Mouse (Mus musculus) heart, embryonic 10.5 days (tissue): ENCODE data around the gene Rnf149. TPM values are rescaled to one million over a fixed set of nuclear protein-coding genes. Genes with fewer than 3 reads are reported as not detected.
"Not testable (repeated sequence)": the region's sequence is repeated elsewhere in the genome, so short reads cannot be mapped to it uniquely, and the experiment has no call there.

Source experiments
- DNase-seq: peaks from one replicate; pipeline ENCODE4 v3.0.0-alpha.2; 2017; ENCODE audit warnings: low spot score
- H3K27ac ChIP-seq: fragments of 300-500 bp; sonication (generic); 2 replicates; pipeline ENCODE4 v1.5.1; 2016; ENCODE audit warnings: mild to moderate bottlenecking
- H3K27me3 ChIP-seq: fragments of 300-500 bp; sonication (generic); 2 replicates; pipeline ENCODE4 v1.6.1; 2016; ENCODE audit warnings: mild to moderate bottlenecking; ENCODE audit not compliant: poor library complexity, insufficient read depth, severe bottlenecking
- H3K36me3 ChIP-seq: fragments of 300-500 bp; sonication (generic); 2 replicates; pipeline ENCODE4 v1.6.1; 2016; ENCODE audit warnings: mild to moderate bottlenecking, moderate library complexity
- H3K4me1 ChIP-seq: fragments of 300-500 bp; sonication (generic); 2 replicates; pipeline ENCODE4 v1.6.1; 2016; ENCODE audit warnings: mild to moderate bottlenecking
- H3K4me3 ChIP-seq: fragments of 300-500 bp; sonication (generic); 2 replicates; pipeline ENCODE4 v1.5.1; 2016; ENCODE audit warnings: mild to moderate bottlenecking, moderate library complexity
- H3K9me3 ChIP-seq: fragments of 300-500 bp; sonication (generic); 2 replicates; pipeline ENCODE4 v1.6.1; 2016; ENCODE audit warnings: mild to moderate bottlenecking, moderate library complexity
- WGBS: fragments of 180-500 bp; shearing (Covaris S2); methylation state at CpG from one replicate; pipeline ENCODE4 v1.1.7; 2016; 5-methylcytosine and 5-hydroxymethylcytosine counted together
- polyA plus RNA-seq: library from polyadenylated mRNA; unstranded; fragments of >200 nt; fragmentation: Nextera tagmentation; extraction: Ambion mirVana; gene quantifications from 2 replicates; pipeline ENCODE4 v1.2.1, GENCODE M21; 2016

Gene Rnf149
- polyA plus RNA-seq, 1 experiment from 2014 or later: 26.0 TPM

DNA sequence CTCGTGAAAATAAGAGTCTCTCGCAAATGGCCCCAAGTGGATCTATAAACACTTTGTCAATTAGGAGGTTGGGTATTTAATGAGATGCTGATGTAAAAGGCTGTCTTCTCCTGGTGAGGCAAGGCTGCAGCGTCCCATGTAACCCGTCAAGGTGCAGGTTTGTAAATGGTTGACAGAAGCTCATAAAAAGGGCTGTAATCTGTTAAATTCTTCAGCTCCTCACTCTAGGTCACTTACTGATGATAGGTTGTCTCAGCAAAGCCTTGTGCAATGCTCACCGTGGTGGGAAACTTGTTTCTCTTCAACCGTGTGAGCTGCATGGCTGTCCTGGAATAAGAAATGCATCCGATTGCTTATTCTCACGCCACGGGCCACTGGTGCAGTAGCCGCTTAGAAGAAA, 16.6 kb upstream of the Rnf149 start:
- H3K4me1 ChIP-seq: no peaks in the 10 kb centered on the region
- no peak overlapping the region for H3K4me3 ChIP-seq
- H3K27me3 ChIP-seq: no peaks in the 10 kb centered on the region
- H3K9me3 ChIP-seq: no peaks in the 10 kb centered on the region
- no peaks in the 10 kb centered on the region for H3K36me3 ChIP-seq
- H3K27ac ChIP-seq: no peak overlapping the region
- 82% methylated on average over 10 of the region's 10 CpGs for WGBS
- DNase-seq: no peak

- H3K4me3 ChIP-seq: no peak overlapping the region
- 79% methylated on average over 4 of the region's 4 CpGs for WGBS
- no peak for DNase-seq
- no peaks in the 10 kb centered on the region for H3K4me1 ChIP-seq
- no peaks in the 10 kb centered on the region for H3K27me3 ChIP-seq
- no peak overlapping the region for H3K27ac ChIP-seq
- H3K36me3 ChIP-seq: no peaks in the 10 kb centered on the region
- no peaks in the 10 kb centered on the region for H3K9me3 ChIP-seq
Observed at GRCm38 (mm10) chr1:39592090-39592489, 14.9 kb upstream of the Rnf149 start.

- H3K9me3 ChIP-seq, DNase-seq, H3K4me1 ChIP-seq, H3K27me3 ChIP-seq, H3K4me3 ChIP-seq, H3K27ac ChIP-seq, H3K36me3 ChIP-seq: not testable (repeated sequence)
- 63% methylated on average over 1 of the region's 1 CpGs for WGBS
Observed at GRCm38 (mm10) chr1:39591557-39591956, 14.4 kb upstream of the Rnf149 start.

- Histone ChIP-seq H3K27ac (no peak overlapping the region), H3K36me3 (no peaks in the 10 kb centered on the region), H3K4me3 (no peak overlapping the region), H3K4me1 (no peaks in the 10 kb centered on the region), H3K27me3 (no peaks in the 10 kb centered on the region), H3K9me3 (no peaks in the 10 kb centered on the region)
- DNase-seq: no peak
- WGBS: 82% methylated on average over 5 of the region's 5 CpGs
Observed at GRCm38 (mm10) chr1:39590193-39590592, 13.0 kb upstream of the Rnf149 start.

DNA sequence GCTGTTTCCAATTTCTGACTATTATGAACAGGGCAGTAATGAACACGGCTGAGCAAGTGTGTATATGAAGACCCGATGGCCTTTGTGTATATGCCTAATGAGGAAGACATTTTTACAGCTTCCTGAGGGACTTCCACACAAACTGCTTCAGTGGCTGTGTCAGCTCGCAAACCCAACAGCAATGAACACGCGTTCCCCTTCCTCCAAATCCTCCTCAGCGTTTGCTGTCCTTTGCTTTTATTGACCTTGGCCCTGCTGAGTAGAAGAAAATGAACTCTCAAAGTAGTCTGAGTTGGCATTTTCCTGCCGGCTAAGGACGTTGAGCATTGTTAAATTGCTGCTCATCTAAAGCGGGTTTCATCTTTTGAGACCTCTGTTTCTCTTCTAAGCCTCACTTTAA, 8.2 kb upstream of the Rnf149 start:
- WGBS: 86% methylated on average over 9 of the region's 9 CpGs
- no peaks in the 10 kb centered on the region for H3K9me3 ChIP-seq
- no peaks in the 10 kb centered on the region for H3K27me3 ChIP-seq
- no peaks in the 10 kb centered on the region for H3K4me1 ChIP-seq
- no peaks in the 10 kb centered on the region for H3K36me3 ChIP-seq
- H3K27ac ChIP-seq: no peak overlapping the region
- peak; percentile 51 for DNase-seq
- H3K4me3 ChIP-seq: no peak overlapping the region

- H3K4me3 ChIP-seq: no peak overlapping the region
- no peaks in the 10 kb centered on the region for H3K4me1 ChIP-seq
- H3K27ac ChIP-seq: no peak overlapping the region
- H3K36me3 ChIP-seq: no peaks in the 10 kb centered on the region
- H3K9me3 ChIP-seq: no peaks in the 10 kb centered on the region
- no peak for DNase-seq
- H3K27me3 ChIP-seq: no peaks in the 10 kb centered on the region
- 80% methylated on average over 9 of the region's 9 CpGs for WGBS
Observed at GRCm38 (mm10) chr1:39583173-39583572, 6.0 kb upstream of the Rnf149 start.

- no peak overlapping the region for H3K4me3 ChIP-seq
- no peak overlapping the region for H3K27ac ChIP-seq
- WGBS: 58% methylated on average over 2 of the region's 3 CpGs
- no peaks in the 10 kb centered on the region for H3K27me3 ChIP-seq
- no peaks in the 10 kb centered on the region for H3K9me3 ChIP-seq
- no peaks in the 10 kb centered on the region for H3K36me3 ChIP-seq
- no peak for DNase-seq
- peaks cover 10% of the 10 kb centered on the region; the same call in 1 of the 2 replicates for H3K4me1 ChIP-seq
Observed at GRCm38 (mm10) chr1:39581215-39581614, 4.0 kb upstream of the Rnf149 start.

DNA sequence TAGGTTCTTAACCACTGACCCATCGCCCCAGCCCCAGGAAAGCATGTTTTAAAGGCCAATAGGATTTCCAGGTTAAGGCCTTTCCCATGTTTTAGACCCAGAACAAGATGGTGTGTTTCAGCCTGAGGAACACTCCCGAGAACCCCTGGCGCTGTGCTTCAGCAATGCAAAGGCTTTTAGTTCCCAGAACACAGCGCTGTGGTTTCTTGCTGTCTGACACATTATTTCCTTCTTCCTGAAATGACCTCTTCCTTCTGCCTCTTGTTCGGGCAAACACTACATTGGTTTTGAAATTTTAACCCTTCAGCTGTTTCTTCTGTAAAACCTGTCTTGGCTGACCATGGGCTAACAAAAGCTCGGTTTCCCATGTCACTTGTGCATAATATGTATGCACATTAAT, 1.9 kb upstream of the Rnf149 start:
- H3K27ac ChIP-seq: no peak overlapping the region
- H3K9me3 ChIP-seq: no peaks in the 10 kb centered on the region
- H3K4me3 ChIP-seq: no peak overlapping the region
- 71% methylated on average over 6 of the region's 6 CpGs for WGBS
- no peaks in the 10 kb centered on the region for H3K27me3 ChIP-seq
- H3K36me3 ChIP-seq: no peaks in the 10 kb centered on the region
- DNase-seq: no peak
- peaks cover 28% of the 10 kb centered on the region for H3K4me1 ChIP-seq

GRCm38 (mm10) chr1:39578446-39578845, 1.2 kb upstream of the Rnf149 start:
- Histone ChIP-seq H3K4me3 (no peak overlapping the region), H3K4me1 (peaks cover 32% of the 10 kb centered on the region), H3K9me3 (no peaks in the 10 kb centered on the region), H3K27ac (no peak overlapping the region), H3K27me3 (no peaks in the 10 kb centered on the region), H3K36me3 (no peaks in the 10 kb centered on the region)
- whole genome bisulfite sequencing: 82% methylated on average over 5 of the region's 5 CpGs
- no peak for DNase-seq

DNA sequence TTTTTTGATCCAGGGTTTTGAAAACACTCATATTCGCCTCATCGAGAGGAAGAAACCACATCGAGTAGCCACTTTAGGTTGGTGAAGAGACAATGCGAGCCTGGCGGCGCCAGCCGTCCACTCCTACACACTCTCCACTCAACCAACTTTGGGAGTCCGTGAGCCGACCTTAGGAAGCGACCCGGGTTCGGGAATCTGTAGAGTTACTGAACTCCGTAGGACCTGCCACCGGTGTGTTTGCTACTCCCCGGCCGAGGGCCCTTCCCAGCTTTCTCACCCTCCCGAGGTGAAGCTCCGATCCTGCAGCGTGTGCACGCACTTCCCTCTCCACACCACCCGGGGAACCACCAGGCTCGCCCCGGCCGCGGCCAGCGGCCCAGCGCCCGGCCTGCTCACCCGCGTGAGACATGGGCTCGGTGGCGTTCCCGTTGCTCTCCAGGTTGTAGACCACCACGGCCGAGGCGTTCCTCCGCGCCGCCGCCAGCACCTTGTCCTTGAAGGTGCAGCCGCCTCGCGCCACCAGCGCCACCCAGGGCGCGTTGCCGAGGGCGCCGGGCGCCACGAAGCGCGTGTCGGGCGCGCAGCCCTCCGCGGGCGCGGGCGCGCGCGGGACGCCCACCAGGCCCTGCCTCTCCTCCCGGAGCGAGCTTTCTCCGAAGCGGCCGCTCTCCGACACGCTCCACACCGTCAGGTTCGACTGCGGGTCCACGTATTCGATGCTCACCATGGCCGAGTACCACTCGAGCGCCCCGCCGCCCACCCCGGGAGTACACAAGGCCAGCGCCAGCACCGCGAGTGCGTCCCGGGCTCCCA, 568 bp downstream of the Rnf149 start:
- H3K9me3 ChIP-seq: no peaks in the 10 kb centered on the region
- no peaks in the 10 kb centered on the region; the same call in 1 of the 2 replicates for H3K36me3 ChIP-seq
- H3K27ac ChIP-seq: peak overlapping the region; percentile 99
- peak overlapping the region; percentile 98 for H3K4me3 ChIP-seq
- peaks cover 42% of the 10 kb centered on the region for H3K4me1 ChIP-seq
- WGBS: under 1% methylated on average over 88 of the region's 88 CpGs
- DNase-seq: peak; percentile 90
- no peaks in the 10 kb centered on the region for H3K27me3 ChIP-seq

GRCm38 (mm10) chr1:39575778-39576375, 1.3 kb downstream of the Rnf149 start:
- Histone ChIP-seq H3K36me3 (no peaks in the 10 kb centered on the region; the same call in 1 of the 2 replicates), H3K9me3 (no peaks in the 10 kb centered on the region), H3K27ac (peak overlapping the region; percentile 99), H3K27me3 (no peaks in the 10 kb centered on the region), H3K4me3 (peak overlapping the region; percentile 98), H3K4me1 (peaks cover 45% of the 10 kb centered on the region)
- DNase-seq: no peak
- 11% methylated on average over 8 of the region's 8 CpGs for WGBS

DNA sequence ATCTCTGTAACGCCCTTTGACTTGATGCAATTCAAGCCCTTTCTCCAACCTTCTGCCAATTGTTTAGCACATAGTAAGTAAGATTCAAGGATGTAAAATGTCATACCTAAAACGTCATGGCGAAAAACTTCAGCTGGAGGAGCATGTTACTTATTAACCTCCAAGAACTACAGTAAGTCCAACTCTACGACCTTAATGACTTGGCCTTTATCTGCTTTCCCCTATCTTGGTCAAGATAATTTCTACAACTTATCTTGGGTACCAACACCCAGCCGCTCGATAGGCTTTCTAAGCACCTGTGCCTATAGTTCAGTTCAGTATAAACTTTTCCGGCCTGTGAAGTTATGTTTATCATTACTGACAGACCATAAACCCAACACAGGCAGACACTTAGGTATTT, 3.3 kb downstream of the Rnf149 start:
- peaks cover 8% of the 10 kb centered on the region for H3K36me3 ChIP-seq
- peaks cover 45% of the 10 kb centered on the region for H3K4me1 ChIP-seq
- H3K27me3 ChIP-seq: no peaks in the 10 kb centered on the region
- DNase-seq: no peak
- 65% methylated on average over 7 of the region's 7 CpGs for WGBS
- no peaks in the 10 kb centered on the region for H3K9me3 ChIP-seq
- H3K4me3 ChIP-seq: no peak overlapping the region
- no peak overlapping the region for H3K27ac ChIP-seq

GRCm38 (mm10) chr1:39571653-39572052, 5.6 kb downstream of the Rnf149 start:
- Histone ChIP-seq H3K27me3 (no peaks in the 10 kb centered on the region), H3K4me3 (0 out of 2 replicates have a peak overlapping the region, but pooled peaks have one; percentile 12), H3K36me3 (peaks cover 8% of the 10 kb centered on the region), H3K9me3 (no peaks in the 10 kb centered on the region), H3K27ac (no peak overlapping the region; the same call in 1 of the 2 replicates), H3K4me1 (peaks cover 35% of the 10 kb centered on the region)
- DNase-seq: no peak
- 34% methylated on average over 6 of the region's 6 CpGs for WGBS
